Mouse (Mus musculus) adrenal gland (tissue): Measurements from ENCODE around the gene Gm20518.

Source experiments
- intact Hi-C: fragments of 180-260 bp; cut with DNase I; formaldehyde crosslinking; loops from one replicate; pipeline ENCODE4 v1.15.1; 2025

The Gm20518 gene

GRCm38 (mm10) chr16:17809125-17809524 is 82.3 kb downstream of the Gm20518 start:
- intact Hi-C loops = no loop called here

- intact Hi-C loops = no loop called here
These were observed 84.1 kb downstream of the Gm20518 start for GRCm38 (mm10) chr16:17807192-17808009.

GRCm38 (mm10) chr16:17806581-17807191 is 84.8 kb downstream of the Gm20518 start:
- intact Hi-C loops = no loop called here

GRCm38 (mm10) chr16:17804982-17805381 is 86.5 kb downstream of the Gm20518 start:
- intact Hi-C loops = no loop called here

GRCm38 (mm10) chr16:17804449-17804912 is 87.0 kb downstream of the Gm20518 start:
- intact Hi-C loops = no loop called here

- intact Hi-C loops = no loop called here
These were observed 87.6 kb downstream of the Gm20518 start for GRCm38 (mm10) chr16:17803675-17804448.

GRCm38 (mm10) chr16:17802839-17803674 is 88.4 kb downstream of the Gm20518 start:
- intact Hi-C loops = no loop called here

- intact Hi-C loops = no loop called here
These were observed 89.0 kb downstream of the Gm20518 start for GRCm38 (mm10) chr16:17802456-17802838.

GRCm38 (mm10) chr16:17801777-17802455 is 89.6 kb downstream of the Gm20518 start:
- intact Hi-C loops = no loop called here

- intact Hi-C loops = no loop called here
These were observed 91.9 kb downstream of the Gm20518 start for GRCm38 (mm10) chr16:17799584-17799983.

GRCm38 (mm10) chr16:17798321-17799180 is 92.9 kb downstream of the Gm20518 start:
- intact Hi-C loops = no loop called here

- intact Hi-C loops = no loop called here
These were observed 93.6 kb downstream of the Gm20518 start for GRCm38 (mm10) chr16:17797812-17798311.

GRCm38 (mm10) chr16:17796971-17797811 is 94.3 kb downstream of the Gm20518 start, which contains the start of gene Scarf2:
TSS of gene Scarf2 (plus strand) at chr16:17797282.
- intact Hi-C loops = no loop called here

GRCm38 (mm10) chr16:17796519-17796918 is 95.0 kb downstream of the Gm20518 start:
- intact Hi-C loops = no loop called here

GRCm38 (mm10) chr16:17795643-17796042 is 95.8 kb downstream of the Gm20518 start:
- intact Hi-C loops = no loop called here

- intact Hi-C loops = no loop called here
These were observed 97.4 kb downstream of the Gm20518 start for GRCm38 (mm10) chr16:17794047-17794446.

GRCm38 (mm10) chr16:17792728-17793127 is 98.7 kb downstream of the Gm20518 start:
- intact Hi-C loops = no loop called here

GRCm38 (mm10) chr16:17785337-17785736 is 106.1 kb downstream of the Gm20518 start:
- intact Hi-C loops = no loop called here
